Mouse (Mus musculus): ENCODE measurements at regions not wholly inside any gene's neighbourhood (a gene's known extent, or its start where the extent isn't known, plus 50 kb on each side); places are given as distances from the start of the nearest gene placed in this dataset.

DNA sequence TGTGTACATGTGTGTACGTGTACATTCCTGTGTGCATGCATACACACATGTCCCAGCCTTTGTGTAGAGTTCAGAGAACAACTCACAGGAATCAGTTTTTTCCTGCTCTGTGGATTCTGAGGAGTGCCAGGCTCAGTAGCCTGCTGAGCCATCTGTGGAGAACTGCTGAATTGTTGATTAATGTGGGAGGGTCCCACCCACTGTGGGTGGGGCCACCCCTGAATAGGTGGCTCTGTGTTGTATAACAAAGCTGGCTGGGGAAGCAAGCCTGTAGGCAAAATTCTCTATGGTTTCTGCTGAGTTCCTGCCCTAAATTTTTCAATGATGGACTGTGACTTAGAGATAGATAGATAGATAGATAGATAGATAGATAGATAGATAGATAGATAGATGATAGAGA, 196.8 kb upstream of the Mvb12b start:
- H3K27me3 ChIP-seq (ENCODE audit: control insufficient read depth, insufficient read depth, low read length): no peaks in the 10 kb centered on the region
- no peak overlapping the region for H3K4me2 ChIP-seq (replicated peaks; ENCODE audit: low read depth, low read length, severe bottlenecking)
- ATAC-seq (ENCODE audit: low FRiP score, low read depth) (no peak), DNase-seq (ENCODE audit: low spot score) (no peak)
- no peak overlapping the region for H3K9ac ChIP-seq (ENCODE audit: low read depth, low read length, severe bottlenecking)
- no peaks in the 10 kb centered on the region for H3K36me3 ChIP-seq (ENCODE audit: control insufficient read depth, insufficient read depth, low read length)
- no peaks in the 10 kb centered on the region for H3K4me1 ChIP-seq (ENCODE audit: control insufficient read depth, insufficient read depth, low read length)
- no peaks in the 10 kb centered on the region for H3K9me3 ChIP-seq (ENCODE audit: control insufficient read depth, low read length)
- no peak for TF ChIP-seq POLR2A (IDR thresholded peaks at IDR 0.05; ENCODE audit: borderline replicate concordance, extremely low read depth, insufficient read depth, insufficient read length)
- H3K27ac ChIP-seq (replicated peaks; ENCODE audit: low read depth, low read length): no peak overlapping the region
- 82% methylated on average over 1 of the region's 1 CpGs for WGBS
- H3K4me3 ChIP-seq (replicated peaks; ENCODE audit: low read length): no peak overlapping the region

DNA sequence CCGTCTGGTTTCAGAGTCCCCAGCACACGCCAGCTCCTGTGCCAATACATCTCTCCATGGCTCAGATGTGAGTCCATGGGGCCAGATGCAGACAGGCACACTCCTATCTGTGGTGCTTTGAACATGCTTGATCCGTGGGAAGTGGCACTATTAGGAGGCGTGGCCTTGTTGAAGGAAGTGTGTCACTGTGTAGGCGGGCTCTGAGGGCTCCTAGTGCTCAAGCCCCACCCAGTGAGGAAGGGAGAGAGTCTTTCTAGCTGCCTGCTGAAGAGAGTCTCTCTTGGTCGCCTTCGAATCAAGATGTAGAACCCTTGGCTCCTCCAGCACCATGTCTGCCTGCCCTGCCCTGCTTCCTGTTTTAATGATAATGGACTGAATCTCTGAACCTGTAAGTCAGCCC, 194.7 kb upstream of the Mvb12b start:
- no peaks in the 10 kb centered on the region for H3K4me1 ChIP-seq (ENCODE audit: control insufficient read depth, insufficient read depth, low read length)
- H3K27ac ChIP-seq (replicated peaks; ENCODE audit: low read depth, low read length): no peak overlapping the region
- no peak for TF ChIP-seq POLR2A (IDR thresholded peaks at IDR 0.05; ENCODE audit: borderline replicate concordance, extremely low read depth, insufficient read depth, insufficient read length)
- 80% methylated on average over 7 of the region's 7 CpGs for WGBS
- DNase-seq (ENCODE audit: low spot score) (no peak), ATAC-seq (ENCODE audit: low FRiP score, low read depth) (no peak)
- no peaks in the 10 kb centered on the region for H3K9me3 ChIP-seq (ENCODE audit: control insufficient read depth, low read length)
- H3K36me3 ChIP-seq (ENCODE audit: control insufficient read depth, insufficient read depth, low read length): no peaks in the 10 kb centered on the region
- no peak overlapping the region for H3K4me3 ChIP-seq (replicated peaks; ENCODE audit: low read length)
- H3K9ac ChIP-seq (ENCODE audit: low read depth, low read length, severe bottlenecking): no peak overlapping the region
- H3K27me3 ChIP-seq (ENCODE audit: control insufficient read depth, insufficient read depth, low read length): no peaks in the 10 kb centered on the region
- no peak overlapping the region for H3K4me2 ChIP-seq (replicated peaks; ENCODE audit: low read depth, low read length, severe bottlenecking)

- no peaks in the 10 kb centered on the region for H3K27me3 ChIP-seq (ENCODE audit: control insufficient read depth, insufficient read depth, low read length)
- H3K4me1 ChIP-seq (ENCODE audit: control insufficient read depth, insufficient read depth, low read length): no peaks in the 10 kb centered on the region
- no peak overlapping the region for H3K4me2 ChIP-seq (replicated peaks; ENCODE audit: low read depth, low read length, severe bottlenecking)
- no peaks in the 10 kb centered on the region for H3K9me3 ChIP-seq (ENCODE audit: control insufficient read depth, low read length)
- no peaks in the 10 kb centered on the region for H3K36me3 ChIP-seq (ENCODE audit: control insufficient read depth, insufficient read depth, low read length)
- no peak overlapping the region for H3K4me3 ChIP-seq (replicated peaks; ENCODE audit: low read length)
- 69% methylated on average over 3 of the region's 3 CpGs for WGBS
- DNase-seq (ENCODE audit: low spot score) (no peak), ATAC-seq (ENCODE audit: low FRiP score, low read depth) (no peak)
- H3K27ac ChIP-seq (replicated peaks; ENCODE audit: low read depth, low read length): no peak overlapping the region
- no peak for TF ChIP-seq POLR2A (IDR thresholded peaks at IDR 0.05; ENCODE audit: borderline replicate concordance, extremely low read depth, insufficient read depth, insufficient read length)
- H3K9ac ChIP-seq (ENCODE audit: low read depth, low read length, severe bottlenecking): no peak overlapping the region
Observed at GRCm38 (mm10) chr2:34080176-34080575, 192.4 kb upstream of the Mvb12b start.

GRCm38 (mm10) chr2:34079282-34079681, 191.5 kb upstream of the Mvb12b start:
- Histone ChIP-seq H3K4me3 (replicated peaks; ENCODE audit: low read length) (no peak overlapping the region), H3K36me3 (ENCODE audit: control insufficient read depth, insufficient read depth, low read length) (no peaks in the 10 kb centered on the region), H3K9me3 (ENCODE audit: control insufficient read depth, low read length) (no peaks in the 10 kb centered on the region), H3K27me3 (ENCODE audit: control insufficient read depth, insufficient read depth, low read length) (no peaks in the 10 kb centered on the region), H3K27ac (replicated peaks; ENCODE audit: low read depth, low read length) (no peak overlapping the region), H3K9ac (ENCODE audit: low read depth, low read length, severe bottlenecking) (no peak overlapping the region), H3K4me1 (ENCODE audit: control insufficient read depth, insufficient read depth, low read length) (no peaks in the 10 kb centered on the region), H3K4me2 (replicated peaks; ENCODE audit: low read depth, low read length, severe bottlenecking) (no peak overlapping the region)
- WGBS: 71% methylated on average over 12 of the region's 12 CpGs
- DNase-seq (ENCODE audit: low spot score) (no peak), ATAC-seq (ENCODE audit: low FRiP score, low read depth) (no peak)
- no peak for TF ChIP-seq POLR2A (IDR thresholded peaks at IDR 0.05; ENCODE audit: borderline replicate concordance, extremely low read depth, insufficient read depth, insufficient read length)

GRCm38 (mm10) chr2:34078875-34079262, 191.1 kb upstream of the Mvb12b start:
- no peaks in the 10 kb centered on the region for H3K27me3 ChIP-seq (ENCODE audit: control insufficient read depth, insufficient read depth, low read length)
- 81% methylated on average over 4 of the region's 4 CpGs for WGBS
- no peak overlapping the region for H3K4me3 ChIP-seq (replicated peaks; ENCODE audit: low read length)
- no peak overlapping the region for H3K4me2 ChIP-seq (replicated peaks; ENCODE audit: low read depth, low read length, severe bottlenecking)
- no peak for TF ChIP-seq POLR2A (IDR thresholded peaks at IDR 0.05; ENCODE audit: borderline replicate concordance, extremely low read depth, insufficient read depth, insufficient read length)
- ATAC-seq (ENCODE audit: low FRiP score, low read depth) (no peak), DNase-seq (ENCODE audit: low spot score) (no peak)
- H3K27ac ChIP-seq (replicated peaks; ENCODE audit: low read depth, low read length): no peak overlapping the region
- no peaks in the 10 kb centered on the region for H3K36me3 ChIP-seq (ENCODE audit: control insufficient read depth, insufficient read depth, low read length)
- no peaks in the 10 kb centered on the region for H3K9me3 ChIP-seq (ENCODE audit: control insufficient read depth, low read length)
- no peak overlapping the region for H3K9ac ChIP-seq (ENCODE audit: low read depth, low read length, severe bottlenecking)
- no peaks in the 10 kb centered on the region for H3K4me1 ChIP-seq (ENCODE audit: control insufficient read depth, insufficient read depth, low read length)

- no peak overlapping the region for H3K4me3 ChIP-seq (replicated peaks; ENCODE audit: low read length)
- H3K9me3 ChIP-seq (ENCODE audit: control insufficient read depth, low read length): no peaks in the 10 kb centered on the region
- no peak overlapping the region for H3K4me2 ChIP-seq (replicated peaks; ENCODE audit: low read depth, low read length, severe bottlenecking)
- TF ChIP-seq POLR2A (IDR thresholded peaks at IDR 0.05; ENCODE audit: borderline replicate concordance, extremely low read depth, insufficient read depth, insufficient read length): no peak
- H3K27ac ChIP-seq (replicated peaks; ENCODE audit: low read depth, low read length): no peak overlapping the region
- H3K36me3 ChIP-seq (ENCODE audit: control insufficient read depth, insufficient read depth, low read length): no peaks in the 10 kb centered on the region
- ATAC-seq (ENCODE audit: low FRiP score, low read depth) (no peak), DNase-seq (ENCODE audit: low spot score) (no peak)
- no peaks in the 10 kb centered on the region for H3K4me1 ChIP-seq (ENCODE audit: control insufficient read depth, insufficient read depth, low read length)
- WGBS: 66% methylated on average over 3 of the region's 3 CpGs
- H3K27me3 ChIP-seq (ENCODE audit: control insufficient read depth, insufficient read depth, low read length): no peaks in the 10 kb centered on the region
- no peak overlapping the region for H3K9ac ChIP-seq (ENCODE audit: low read depth, low read length, severe bottlenecking)
Observed at GRCm38 (mm10) chr2:34078248-34078874, 190.6 kb upstream of the Mvb12b start.
